Mouse (Mus musculus) cerebellum, adult 11-12 months (tissue): ENCODE measurements around the gene Tctn1.

Source experiments
- DNase-seq: peaks from one replicate; pipeline ENCODE4 v3.0.0; 2022

Tctn1 gene

GRCm38 (mm10) chr5:122245186-122245585 is 19.1 kb downstream of the Tctn1 start:
- no peak for DNase-seq

DNA sequence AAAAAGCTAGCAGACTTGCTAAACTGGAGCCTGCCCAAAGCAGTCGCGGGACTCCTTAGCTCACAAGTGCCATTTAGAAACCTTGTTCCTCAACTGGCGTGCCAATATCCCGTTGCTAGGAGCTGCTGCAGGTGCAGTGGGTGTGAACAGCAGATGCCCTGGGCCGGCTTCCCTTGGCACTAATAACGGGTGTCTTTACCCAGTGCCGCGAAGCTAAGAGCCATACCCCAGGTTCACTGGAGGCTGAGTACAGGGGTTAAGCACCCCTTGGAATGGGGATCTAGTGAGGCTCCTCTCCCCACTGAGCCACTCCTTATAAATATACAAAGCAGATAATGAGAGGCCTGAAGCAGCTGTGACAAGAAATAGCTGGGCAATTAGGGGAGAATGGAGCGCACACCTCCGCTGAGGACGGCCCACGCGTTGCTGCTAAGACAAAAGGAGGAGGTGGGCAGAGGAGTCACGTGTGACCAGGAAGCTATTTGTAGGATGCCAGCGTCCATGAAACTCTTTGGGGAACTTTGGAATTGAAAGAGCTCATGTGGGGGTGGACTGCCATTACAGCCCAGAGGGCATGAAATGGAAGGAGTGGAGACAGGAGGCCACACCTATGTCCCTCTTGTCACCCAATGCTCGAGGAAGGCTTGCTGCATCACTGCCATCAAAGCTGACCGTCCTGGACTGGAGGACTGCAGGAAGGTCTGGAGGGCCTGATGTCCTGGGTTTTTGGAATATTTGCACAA is 20.3 kb downstream of the Tctn1 start:
- peak; percentile 53 for DNase-seq

DNA sequence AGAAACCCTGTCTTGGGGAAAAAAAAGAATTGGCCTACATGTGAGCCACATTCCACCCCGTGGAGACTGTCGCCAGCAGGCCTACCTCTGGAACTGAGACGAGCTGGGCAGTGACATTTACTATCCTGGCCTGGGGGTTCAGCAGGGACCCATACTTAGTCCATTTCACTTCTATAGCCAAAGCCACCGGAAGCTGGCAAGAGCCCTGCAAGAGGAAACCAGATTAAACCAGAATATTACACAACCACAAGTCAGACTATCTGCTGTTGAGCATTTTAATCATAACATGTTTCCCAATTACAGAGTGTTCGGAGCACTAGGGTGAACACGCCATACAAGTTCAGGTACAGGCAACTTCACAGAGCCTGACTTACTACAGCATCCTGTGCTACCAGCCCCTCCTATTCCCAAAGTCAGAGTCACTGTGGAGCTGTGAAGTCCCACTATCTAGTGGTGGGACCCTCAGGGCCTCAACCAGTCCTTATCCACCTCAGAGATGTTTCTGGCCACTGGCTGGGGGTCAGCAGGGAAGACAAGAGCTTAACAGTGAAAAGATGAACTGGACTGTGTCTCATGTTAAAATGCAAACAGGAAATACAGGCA is 21.6 kb downstream of the Tctn1 start:
- DNase-seq = no peak

GRCm38 (mm10) chr5:122240989-122241388 is 23.3 kb downstream of the Tctn1 start:
- no peak for DNase-seq

- DNase-seq = no peak
Measured at GRCm38 (mm10) chr5:122240521-122240920, 23.7 kb downstream of the Tctn1 start.

- no peak for DNase-seq
Measured at GRCm38 (mm10) chr5:122239618-122240017, 24.6 kb downstream of the Tctn1 start.

GRCm38 (mm10) chr5:122237200-122237599 is 27.1 kb downstream of the Tctn1 start:
- no peak for DNase-seq

GRCm38 (mm10) chr5:122235196-122235836 is 28.9 kb downstream of the Tctn1 start:
- DNase-seq = no peak

GRCm38 (mm10) chr5:122234319-122235195 is 29.7 kb downstream of the Tctn1 start:
- no peak for DNase-seq

GRCm38 (mm10) chr5:122233695-122234094 is 30.6 kb downstream of the Tctn1 start:
- no peak for DNase-seq

DNA sequence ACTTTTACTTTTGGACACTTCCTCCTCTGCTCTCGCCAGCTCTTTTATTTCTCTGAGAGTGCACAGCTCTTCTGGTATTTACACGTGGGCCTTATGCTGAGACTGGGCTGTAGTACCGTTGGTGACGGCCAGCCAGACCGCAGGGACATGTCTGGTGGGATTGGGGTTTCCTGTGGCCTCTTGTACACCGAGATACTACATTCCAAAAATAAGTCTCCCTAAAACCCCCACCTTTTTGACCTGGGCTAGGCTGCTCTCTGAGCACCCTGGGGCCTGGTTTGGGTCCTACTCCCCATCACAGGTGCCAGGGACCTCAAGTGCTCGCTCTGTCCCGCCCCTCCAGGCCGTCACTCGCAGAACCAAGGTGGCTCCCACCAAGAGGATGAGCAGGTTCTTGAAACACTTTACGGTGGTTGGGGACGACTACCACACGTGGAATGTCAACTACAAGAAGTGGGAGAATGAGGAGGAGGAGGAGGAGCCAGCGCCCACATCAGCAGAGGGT is 31.1 kb downstream of the Tctn1 start:
- no peak for DNase-seq

DNA sequence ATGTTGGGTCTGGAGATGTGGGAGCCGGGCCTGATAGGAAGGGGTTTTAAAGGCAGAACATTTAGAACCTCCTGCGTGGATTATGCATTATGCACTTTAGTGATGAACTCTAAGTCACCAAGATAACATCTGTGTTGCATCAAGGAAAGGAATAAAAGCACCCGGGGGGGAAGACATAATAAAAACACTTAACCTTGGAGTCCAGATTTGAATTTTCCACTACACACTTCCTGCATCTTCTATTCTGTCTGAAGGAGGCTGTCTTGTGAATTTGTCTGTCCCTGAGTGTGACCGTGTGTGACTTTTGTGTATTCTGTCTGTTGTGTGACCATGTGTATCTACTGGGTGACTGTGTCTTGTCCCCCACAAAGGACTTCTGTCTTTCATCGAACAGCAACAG is 32.3 kb downstream of the Tctn1 start:
- DNase-seq = no peak

- DNase-seq = no peak
Measured at GRCm38 (mm10) chr5:122231431-122231830, 32.8 kb downstream of the Tctn1 start.

DNA sequence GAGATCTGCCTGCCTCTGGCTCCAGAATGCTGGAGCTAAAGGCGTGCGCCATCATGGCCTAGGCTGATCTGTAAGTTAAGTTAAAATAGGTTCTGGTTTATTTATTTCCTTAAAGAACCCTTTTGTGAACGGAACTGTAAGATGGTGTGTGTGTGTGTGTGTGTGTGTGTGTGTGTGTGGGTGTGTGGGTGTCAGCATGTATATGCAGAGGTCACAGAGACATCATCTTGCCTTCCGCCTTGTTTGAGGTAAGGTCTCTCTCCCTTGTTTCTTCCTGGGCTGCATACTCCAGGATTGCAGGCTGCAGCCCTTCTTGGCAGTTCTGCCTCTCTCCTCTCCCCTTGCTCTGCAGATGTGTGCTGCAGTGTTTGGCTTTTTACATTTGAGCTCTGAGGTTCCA is 33.4 kb downstream of the Tctn1 start:
- no peak for DNase-seq

GRCm38 (mm10) chr5:122228772-122229171 is 35.5 kb downstream of the Tctn1 start:
- no peak for DNase-seq

GRCm38 (mm10) chr5:122228271-122228765 is 35.9 kb downstream of the Tctn1 start:
- no peak for DNase-seq

DNA sequence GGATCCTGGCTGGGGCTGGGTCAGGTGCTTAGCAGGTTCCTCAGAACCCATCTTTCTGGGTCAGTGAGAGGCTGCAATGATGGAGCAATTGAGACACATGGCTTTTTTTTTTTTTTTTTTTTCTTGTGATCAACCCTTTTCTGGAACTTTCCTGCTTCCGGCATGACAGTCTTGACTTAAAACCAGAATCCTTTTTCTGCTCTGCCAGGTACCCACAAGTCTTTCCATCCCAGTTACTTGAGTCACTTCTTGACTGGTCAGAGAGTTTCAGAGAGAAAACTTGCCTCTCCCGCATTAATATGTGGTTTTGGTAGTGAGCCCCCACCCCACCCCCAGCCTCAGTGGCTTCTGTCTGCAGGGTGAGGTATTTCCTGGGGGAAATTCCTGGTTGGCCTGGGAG is 40.0 kb downstream of the Tctn1 start:
- no peak for DNase-seq

GRCm38 (mm10) chr5:122221085-122221484 is 43.2 kb downstream of the Tctn1 start:
- DNase-seq = no peak

GRCm38 (mm10) chr5:122219655-122220629 is 44.3 kb downstream of the Tctn1 start:
- DNase-seq = no peak

DNA sequence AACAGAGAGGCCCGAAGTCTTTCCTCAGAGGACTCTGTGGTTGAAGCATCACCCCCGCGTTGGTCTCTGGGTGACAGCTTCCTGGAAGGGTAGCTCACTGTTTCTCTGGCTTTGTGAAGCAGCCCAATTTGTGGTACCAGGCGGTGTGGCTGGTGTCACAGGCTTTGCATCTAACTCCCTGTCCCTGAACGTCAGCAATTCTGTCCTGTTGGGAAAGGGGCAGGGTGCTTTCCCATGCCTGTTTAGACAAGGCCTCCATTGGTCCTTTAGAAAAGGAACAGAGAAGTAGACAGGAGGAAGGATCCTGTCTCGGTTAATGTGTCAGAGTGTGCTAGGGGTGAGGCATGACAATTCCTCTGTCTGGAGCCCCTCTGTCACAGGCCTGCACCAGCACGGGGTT is 45.3 kb downstream of the Tctn1 start:
- no peak for DNase-seq

- DNase-seq = no peak
Measured at GRCm38 (mm10) chr5:122218109-122218905, 46.0 kb downstream of the Tctn1 start.
